Comparison of ENCODE assay signal across 8 mouse cellular contexts in genomic region chr2:116021046-116021445, GRCm38 (mm10). TPM values are rescaled to one million over a fixed set of nuclear protein-coding genes. Genes with fewer than 3 reads are reported as not detected.
A peak's percentile ranks its signal among the peaks of the same experiment; 100 is the strongest.
DNase-seq lines count a peak whose midpoint lies in the region; ATAC-seq lines count a peak whose summit lies in the region.
"Had no signal": no experiment of that assay in that cellular context is flagged by ENCODE, and none has a peak within 500 bp of the region (broad histone marks: within the 10 kb centered on the region; RNA-seq: fewer than 3 reads in every experiment).

No protein-coding gene starts in this region.

- H3K9ac ChIP-seq in forebrain, embryonic 16.5 days (replicated peaks; ENCODE audit: low read depth, low read length), result peak overlapping the region; percentile 20
- no peak overlapping the region for H3K9ac ChIP-seq in midbrain, embryonic 16.5 days (ENCODE audit: low read depth, low read length)

- WGBS in forebrain, embryonic 16.5 days, result 8% methylated on average over 9 of the region's 9 CpGs
- 8% methylated on average over 9 of the region's 9 CpGs for WGBS in midbrain, embryonic 16.5 days

- no peak for ATAC-seq in forebrain, embryonic 16.5 days
- no peak for ATAC-seq in midbrain, embryonic 16.5 days

- H3K4me1 ChIP-seq in forebrain, embryonic 16.5 days (replicated peaks; ENCODE audit: control insufficient read depth, insufficient read depth, low read length), result peaks cover 53% of the 10 kb centered on the region
- H3K4me1 ChIP-seq in midbrain, embryonic 16.5 days (ENCODE audit: control insufficient read depth, insufficient read depth, low read length), result peaks cover 27% of the 10 kb centered on the region
- H3K4me1 ChIP-seq: megakaryocyte, embryonic 14.5 days had no signal

- H3K9me3 ChIP-seq in forebrain, embryonic 16.5 days (ENCODE audit: control insufficient read depth, low read length), result no peaks in the 10 kb centered on the region
- H3K9me3 ChIP-seq in midbrain, embryonic 16.5 days (replicated peaks; ENCODE audit: control insufficient read depth, low read length, poor library complexity, severe bottlenecking), result no peaks in the 10 kb centered on the region

- H3K4me2 ChIP-seq in forebrain, embryonic 16.5 days (ENCODE audit: low read length), result peak overlapping the region; percentile 21
- H3K4me2 ChIP-seq in midbrain, embryonic 16.5 days (ENCODE audit: low read length), result peak overlapping the region; percentile 18

- peak overlapping the region; percentile 72 for H3K27ac ChIP-seq in forebrain, embryonic 16.5 days (ENCODE audit: low read length)
- peak overlapping the region; percentile 7; the same call in 1 of the 2 replicates for H3K27ac ChIP-seq in midbrain, embryonic 16.5 days (ENCODE audit: low read length)

- H3K36me3 ChIP-seq in forebrain, embryonic 16.5 days (ENCODE audit: control insufficient read depth, insufficient read depth), result peaks cover 3% of the 10 kb centered on the region; the same call in 1 of the 2 replicates
- H3K36me3 ChIP-seq in midbrain, embryonic 16.5 days (ENCODE audit: control insufficient read depth, insufficient read depth, low read length), result no peaks in the 10 kb centered on the region

- no peaks in the 10 kb centered on the region for H3K27me3 ChIP-seq in forebrain, embryonic 16.5 days (replicated peaks; ENCODE audit: control insufficient read depth, insufficient read depth, low read length)
- no peaks in the 10 kb centered on the region; the same call in 1 of the 2 replicates for H3K27me3 ChIP-seq in midbrain, embryonic 16.5 days (ENCODE audit: control insufficient read depth, insufficient read depth, low read depth, low read length)
- H3K27me3 ChIP-seq: megakaryocyte, embryonic 14.5 days had no signal

- no peak overlapping the region for H3K4me3 ChIP-seq in forebrain, embryonic 16.5 days (replicated peaks; ENCODE audit: low read length)
- H3K4me3 ChIP-seq in midbrain, embryonic 16.5 days (ENCODE audit: low read depth, low read length), result no peak overlapping the region

- peak; percentile 76 for DNase-seq in embryo, embryonic 11 days
- peak; percentile 64 to 77 for DNase-seq in kidney, postnatal 36 days
- no peak for DNase-seq in layer of hippocampus, adult 9-10 months (ENCODE audit: low spot score)
- no peak for DNase-seq in urinary bladder, postnatal 36 days (ENCODE audit: low spot score in 2 of 2)
- DNase-seq in gastrocnemius, adult 18-20 months (ENCODE audit: low spot score), result no peak

RNA-seq across cellular contexts. Expression of gene Meis2, which starts 44.6 kb away (rescaled TPM):
- 143 and 154 TPM in 2 replicates for polyA plus RNA-seq in forebrain, embryonic 16.5 days (2015; fragmentation: Nextera tagmentation; extraction: Ambion mirVana)
- 62.5 and 70.2 TPM in 2 replicates for polyA plus RNA-seq in midbrain, embryonic 16.5 days (2015; fragmentation: Nextera tagmentation; extraction: Ambion mirVana)
- 1 to 10 TPM; 1.3 to 1.4 TPM for total RNA-seq in gastrocnemius, adult 18-20 months (2021)

Comparison
In these comparisons a context has a peak if more than half of its experiments do, and no peak if none do; other contexts are left out.
1. DNase-seq: peak in embryo, embryonic 11 days (single experiment) and kidney, postnatal 36 days (2 of 2); none in layer of hippocampus, adult 9-10 months (single experiment), urinary bladder, postnatal 36 days (0 of 2) and gastrocnemius, adult 18-20 months (single experiment).